Mouse (Mus musculus) inflammation-experienced regulatory T-cells (primary cell): ENCODE measurements around the gene Armt1. TPM values are rescaled to one million over a fixed set of nuclear protein-coding genes. Genes with fewer than 3 reads are reported as not detected.

Experiments used
- polyA plus RNA-seq, 2 experiments: library from polyadenylated mRNA; unstranded; fragments of 100-300 nt; shearing (Covaris generic); gene quantifications; one replicate each; pipeline ENCODE4 v1.2.1; 2017

Armt1 gene
- polyA plus RNA-seq, result 10 to 100 TPM; 22.6 to 23.6 TPM

GRCm38 (mm10) chr10:4432123-4432931 is at the start of gene Armt1, which contains the start of gene Rmnd1:
Gene Armt1, plus strand, starts transcription at chr10:4432467.
Gene Rmnd1, minus strand, starts transcription at chr10:4432388.

GRCm38 (mm10) chr10:4387701-4388383 is 44.4 kb upstream of the Armt1 start, which contains the start of gene Zbtb2:
Gene Zbtb2, minus strand, starts transcription at chr10:4388108.

DNA sequence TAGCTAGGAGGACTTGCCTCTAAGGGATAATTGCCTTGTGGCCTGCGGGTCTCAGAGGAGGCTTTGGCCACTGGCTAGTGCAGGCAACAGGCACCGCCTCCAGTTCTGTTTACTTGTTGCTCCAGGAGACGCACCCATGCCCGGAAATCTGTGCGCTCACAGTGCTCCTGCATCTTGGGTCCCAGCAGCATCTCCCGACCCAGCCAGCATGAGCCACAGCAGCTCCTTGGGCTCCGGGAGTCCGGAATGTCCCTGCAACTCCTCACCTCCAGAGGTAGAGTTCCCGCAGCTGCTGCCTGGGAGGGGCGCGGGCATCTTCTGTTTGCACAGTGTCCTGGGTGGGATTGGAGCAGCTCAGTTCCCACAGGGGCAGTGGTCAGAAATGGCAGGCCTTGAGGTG is 50.1 kb downstream of the Armt1 start, which contains the start of gene Ccdc170:
Gene Ccdc170 (plus strand): TSS at position 148 of the 400 bp plus-strand sequence.

Other genes starting within 250 kb of the Armt1 start
- gene Akap12, start 166.1 kb upstream of the Armt1 start, polyA plus RNA-seq, result 1 to 10 TPM; 5.5 to 8.9 TPM
- 10 to 100 TPM; 46.2 to 64.2 TPM for gene Zbtb2, start 44.4 kb upstream of the Armt1 start, polyA plus RNA-seq
- 10 to 100 TPM; 48.8 to 60.6 TPM for gene Rmnd1, start 79 bp upstream of the Armt1 start, polyA plus RNA-seq
- under 1 TPM in 1 of 2 experiments, not detected in 1; 0.94 TPM for gene Ccdc170, start 50.0 kb downstream of the Armt1 start, polyA plus RNA-seq
- 1 to 10 TPM; 1.1 to 1.6 TPM for gene Esr1, start 179.1 kb downstream of the Armt1 start, polyA plus RNA-seq